In the genomic region with DNA sequence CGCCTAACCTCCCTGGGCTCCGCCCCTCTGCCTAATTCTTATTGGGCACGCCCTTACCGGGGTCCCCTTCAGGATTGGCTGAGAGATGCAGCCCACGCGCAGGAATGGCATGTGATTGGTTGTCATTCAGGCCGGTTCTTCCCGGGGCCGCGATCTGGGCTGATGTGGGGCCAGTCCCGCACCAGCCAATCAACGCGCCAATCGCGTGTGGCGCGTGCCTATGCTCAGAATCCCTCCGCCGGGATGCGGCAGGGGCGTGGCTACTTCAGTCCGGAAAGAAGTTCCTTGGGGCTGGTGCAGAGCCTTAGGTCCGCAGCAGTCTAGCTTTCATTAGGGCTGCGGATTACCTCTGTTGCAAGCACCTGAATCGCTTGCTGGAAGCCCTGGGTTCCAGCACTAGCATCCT, we compare ENCODE assay signal across 8 mouse cellular contexts. TPM values are rescaled to one million over a fixed set of nuclear protein-coding genes. Genes with fewer than 3 reads are reported as not detected.
DNase-seq lines count a peak whose midpoint lies in the region; ATAC-seq and TF ChIP-seq lines count a peak whose summit lies in the region.

No protein-coding gene starts in this region.

- WGBS in cerebellum, adult 2 months, result under 1% methylated on average over 25 of the region's 25 CpGs
- WGBS in forebrain, postnatal 0 days, result 2% methylated on average over 25 of the region's 25 CpGs
- WGBS in lung, embryonic 15.5 days, result 0% methylated on average over 25 of the region's 25 CpGs

- peaks cover 0 to 22% of the 10 kb centered on the region in 2 experiments; a peak in 2 of 4 replicates for H3K36me3 ChIP-seq in MEL (ENCODE audit: control insufficient read depth in 1 of 2, insufficient read depth in 2 of 2, low read length in 2 of 2)
- H3K36me3 ChIP-seq in forebrain, postnatal 0 days (ENCODE audit: insufficient read depth), result no peaks in the 10 kb centered on the region
- H3K36me3 ChIP-seq in lung, embryonic 15.5 days, result no peaks in the 10 kb centered on the region

- peaks cover 14 to 23% of the 10 kb centered on the region in 2 experiments for H3K4me1 ChIP-seq in MEL (ENCODE audit: control insufficient read depth in 1 of 2, insufficient read depth in 2 of 2, low read length in 2 of 2)
- H3K4me1 ChIP-seq in cerebellum, adult 2 months (ENCODE audit: control insufficient read depth, insufficient read depth, low read length), result peaks cover 3% of the 10 kb centered on the region; the same call in 1 of the 2 replicates
- H3K4me1 ChIP-seq in forebrain, postnatal 0 days (ENCODE audit: insufficient read depth), result no peaks in the 10 kb centered on the region
- H3K4me1 ChIP-seq in lung, embryonic 15.5 days, result peaks cover 6% of the 10 kb centered on the region

- peak; percentile 100 for ATAC-seq in forebrain, postnatal 0 days
- ATAC-seq in lung, embryonic 15.5 days (ENCODE audit: borderline replicate concordance, extremely low read depth, low FRiP score, low TSS enrichment), result peak; percentile 100

- H3K9me3 ChIP-seq in MEL (replicated peaks; ENCODE audit: insufficient read depth, low read length), result no peaks in the 10 kb centered on the region
- H3K9me3 ChIP-seq in forebrain, postnatal 0 days (ENCODE audit: low read length), result no peaks in the 10 kb centered on the region
- H3K9me3 ChIP-seq in lung, embryonic 15.5 days, result no peaks in the 10 kb centered on the region

- no peaks in the 10 kb centered on the region for H3K27me3 ChIP-seq in MEL (ENCODE audit: control insufficient read depth in 1 of 2, insufficient read depth in 2 of 2, low read length in 2 of 2)
- H3K27me3 ChIP-seq in cerebellum, adult 2 months (ENCODE audit: control insufficient read depth, insufficient read depth, low read length), result no peaks in the 10 kb centered on the region
- no peaks in the 10 kb centered on the region for H3K27me3 ChIP-seq in forebrain, postnatal 0 days (ENCODE audit: insufficient read depth, low read length)
- H3K27me3 ChIP-seq in lung, embryonic 15.5 days, result no peaks in the 10 kb centered on the region

- H3K4me3 ChIP-seq in MEL (ENCODE audit: control insufficient read depth in 1 of 2, insufficient read depth in 1 of 2, low read depth in 2 of 2, low read length in 2 of 2), result peak overlapping the region; percentile 32 to 57
- peak overlapping the region; percentile 51 for H3K4me3 ChIP-seq in cerebellum, adult 2 months (replicated peaks; ENCODE audit: insufficient read depth, low read depth, low read length)
- H3K4me3 ChIP-seq in forebrain, postnatal 0 days (ENCODE audit: low read depth, low read length), result peak overlapping the region; percentile 27
- H3K4me3 ChIP-seq in lung, embryonic 15.5 days, result peak overlapping the region; percentile 35

- TF ChIP-seq CTCF in MEL (IDR thresholded peaks at IDR 0.05 in 2 of 3, conservative IDR thresholded peaks at IDR 0.05 in 1 of 3; ENCODE audit: control insufficient read depth in 1 of 3, insufficient read depth in 1 of 3, low read depth in 2 of 3, low read length in 3 of 3, poor library complexity in 1 of 3, severe bottlenecking in 1 of 3), result no peak
- no peak for TF ChIP-seq CTCF in cerebellum, adult 2 months (IDR thresholded peaks at IDR 0.05; ENCODE audit: borderline replicate concordance, insufficient read depth, low read depth, low read length)
- 0 out of 2 replicates have a peak, but pooled peaks have one; percentile 15 for TF ChIP-seq CTCF in forebrain, postnatal 0 days (IDR thresholded peaks at IDR 0.05; ENCODE audit: low read depth)

- peak overlapping the region; percentile 50 for H3K4me2 ChIP-seq in forebrain, postnatal 0 days (ENCODE audit: low read depth)
- H3K4me2 ChIP-seq in lung, embryonic 15.5 days, result peak overlapping the region; percentile 54

- peak; percentile 99 for DNase-seq in MEL (ENCODE audit: low read depth, low spot score)
- DNase-seq in cerebellum, adult 2 months, result peak; percentile 94 to 98
- peak; percentile 97 for DNase-seq in forebrain, postnatal 0 days
- DNase-seq in heart, postnatal 4 days, result peak; percentile 94
- peak; percentile 98 for DNase-seq in layer of hippocampus, adult 8-10 months (ENCODE audit: low spot score in 2 of 2)
- peak; percentile 97 for DNase-seq in ovary, adult 18-20 months (ENCODE audit: low spot score)
- peak; percentile 98 for DNase-seq in thymus, postnatal 0 days (ENCODE audit: low spot score)

- no peak for TF ChIP-seq RAD21 in MEL (IDR thresholded peaks at IDR 0.05; ENCODE audit: low read depth, low read length)

- peak overlapping the region; percentile 48; the same call in 1 of the 2 replicates for H3K27ac ChIP-seq in MEL (ENCODE audit: control insufficient read depth, low read depth, low read length)
- H3K27ac ChIP-seq in cerebellum, adult 2 months (ENCODE audit: insufficient read depth, low read length), result no peak overlapping the region
- 0 out of 2 replicates have a peak overlapping the region, but pooled peaks have one; percentile 21 for H3K27ac ChIP-seq in forebrain, postnatal 0 days (ENCODE audit: low read depth, low read length)
- no peak overlapping the region for H3K27ac ChIP-seq in lung, embryonic 15.5 days

- H3K9ac ChIP-seq in MEL (ENCODE audit: control insufficient read depth, low read depth, low read length, poor library complexity, severe bottlenecking), result peak overlapping the region; percentile 70
- H3K9ac ChIP-seq in forebrain, postnatal 0 days, result no peak overlapping the region
- peak overlapping the region; percentile 12; the same call in 1 of the 2 replicates for H3K9ac ChIP-seq in lung, embryonic 15.5 days

- peak in 1 of 2 experiments; percentile 87; a peak in 2 of 4 replicates for TF ChIP-seq POLR2A in MEL (IDR thresholded peaks at IDR 0.05; ENCODE audit: control insufficient read depth in 1 of 2, insufficient read depth in 1 of 2, low read depth in 1 of 2, low read length in 2 of 2, poor library complexity in 1 of 2)
- TF ChIP-seq POLR2A in cerebellum, adult 2 months (IDR thresholded peaks at IDR 0.05; ENCODE audit: borderline replicate concordance, insufficient read depth, low read length), result peak; percentile 42; the same call in 1 of the 2 replicates

- no peaks in the 10 kb centered on the region for H3K79me2 ChIP-seq in MEL (ENCODE audit: control insufficient read depth, insufficient read depth, low read length, poor library complexity)

- peak in 1 of 2 experiments; percentile 16; a peak in 1 of 4 replicates for TF ChIP-seq EP300 in MEL (IDR thresholded peaks at IDR 0.05; ENCODE audit: low read depth in 1 of 2, low read length in 2 of 2)

TF ChIP-seq in MEL, 35 proteins besides CTCF, POLR2A, EP300 and RAD21 (continues in another document):
- TF ChIP-seq RCOR1 (IDR thresholded peaks at IDR 0.05; ENCODE audit: low read depth, low read length) (no peak), ZC3H11A (IDR thresholded peaks at IDR 0.05; ENCODE audit: low read depth, low read length) (no peak), MEF2A (IDR thresholded peaks at IDR 0.05; ENCODE audit: extremely low read depth, insufficient replicate concordance, low read depth, low read length, poor library complexity, severe bottlenecking) (no peak), MAX (IDR thresholded peaks at IDR 0.05; ENCODE audit: low read length) (peak; percentile 89), SIN3A (IDR thresholded peaks at IDR 0.05; ENCODE audit: low read length) (peak; percentile 97), BHLHE40 (IDR thresholded peaks at IDR 0.05; ENCODE audit: borderline replicate concordance, low read depth, low read length) (peak; percentile 91), CHD2 (IDR thresholded peaks at IDR 0.05; ENCODE audit: low read length) (peak; percentile 65), MAZ (IDR thresholded peaks at IDR 0.05; ENCODE audit: low read depth, low read length) (peak; percentile 89), ELF1 (IDR thresholded peaks at IDR 0.05; ENCODE audit: low read depth, low read length) (peak; percentile 72), UBTF (IDR thresholded peaks at IDR 0.05; ENCODE audit: borderline replicate concordance, insufficient read depth, low read depth, low read length) (no peak)

RNA-seq across cellular contexts. Expression of a gene that starts 9.9 kb away (rescaled TPM):
- total RNA-seq in MEL (2012; rRNA removed), result 32.8 and 34.9 TPM in 2 replicates
- 10 to 100 TPM in 1 of 2 experiments, not detected in 1; 79.5 TPM for polyA plus RNA-seq in MEL (2012; ENCODE audit: insufficient read depth in 1 of 2, insufficient read length in 2 of 2, low read depth in 1 of 2, low replicate concordance in 2 of 2, missing spikeins in 1 of 2)
- 47.4 and 48.5 TPM in 2 replicates for polyA plus RNA-seq in cerebellum, adult 2 months (2012; rRNA removed)
- total RNA-seq in forebrain, postnatal 0 days (2014; rRNA removed), result 90.9 and 116 TPM in 2 replicates
- 83.8 and 97.9 TPM in 2 replicates for polyA plus RNA-seq in forebrain, postnatal 0 days (2015; fragmentation: Nextera tagmentation; extraction: Ambion mirVana)
- 1 to 10 TPM; 6.6 to 6.9 TPM for total RNA-seq in heart, postnatal 4 days (2021)
- 10 to 100 TPM; 49.4 to 59.0 (median 51.7) TPM for total RNA-seq in layer of hippocampus, adult 8-10 months (2022)
- polyA plus RNA-seq in lung, embryonic 15.5 days (2015; fragmentation: Nextera tagmentation; extraction: Ambion mirVana), result 36.8 TPM in 2 replicates
- 31.3 and 32.7 TPM in 2 replicates for polyA plus RNA-seq in thymus, postnatal 0 days (2015; fragmentation: Nextera tagmentation; extraction: Ambion mirVana)

RNA-seq across cellular contexts. Expression of a gene that starts 24.3 kb away (rescaled TPM):
- 87.6 and 88.6 TPM in 2 replicates for total RNA-seq in MEL (2012; rRNA removed)
- 100 to 1,000 TPM in 1 of 2 experiments, 10 to 100 TPM in 1; 73.7 to 264 TPM for polyA plus RNA-seq in MEL (2012; ENCODE audit: insufficient read depth in 1 of 2, insufficient read length in 2 of 2, low read depth in 1 of 2, low replicate concordance in 2 of 2, missing spikeins in 1 of 2)
- polyA plus RNA-seq in cerebellum, adult 2 months (2012; rRNA removed), result 37.1 and 39.1 TPM in 2 replicates
- total RNA-seq in forebrain, postnatal 0 days (2014; rRNA removed), result 78.3 and 83.3 TPM in 2 replicates
- 45.7 and 48.4 TPM in 2 replicates for polyA plus RNA-seq in forebrain, postnatal 0 days (2015; fragmentation: Nextera tagmentation; extraction: Ambion mirVana)
- 10 to 100 TPM; 55.8 to 56.3 TPM for total RNA-seq in heart, postnatal 4 days (2021)
- 100 to 1,000 TPM in 2 of 4 experiments, 10 to 100 TPM in 2; 89.5 to 105 (median 95.6) TPM for total RNA-seq in layer of hippocampus, adult 8-10 months (2022)
- 35.6 and 39.2 TPM in 2 replicates for polyA plus RNA-seq in lung, embryonic 15.5 days (2015; fragmentation: Nextera tagmentation; extraction: Ambion mirVana)
- polyA plus RNA-seq in thymus, postnatal 0 days (2015; fragmentation: Nextera tagmentation; extraction: Ambion mirVana), result 37.3 and 42.5 TPM in 2 replicates

RNA-seq across cellular contexts. Expression of a gene that starts 31.8 kb away (rescaled TPM):
- 26.0 and 27.4 TPM in 2 replicates for total RNA-seq in MEL (2012; rRNA removed)
- polyA plus RNA-seq in MEL (2012; ENCODE audit: insufficient read depth in 1 of 2, insufficient read length in 2 of 2, low read depth in 1 of 2, low replicate concordance in 2 of 2, missing spikeins in 1 of 2), result 100 to 1,000 TPM in 1 of 2 experiments, 10 to 100 TPM in 1; 55.3 to 549 TPM
- 19.6 and 21.4 TPM in 2 replicates for polyA plus RNA-seq in cerebellum, adult 2 months (2012; rRNA removed)
- 22.5 and 27.1 TPM in 2 replicates for total RNA-seq in forebrain, postnatal 0 days (2014; rRNA removed)
- polyA plus RNA-seq in forebrain, postnatal 0 days (2015; fragmentation: Nextera tagmentation; extraction: Ambion mirVana), result 6.5 and 11.0 TPM in 2 replicates
- total RNA-seq in heart, postnatal 4 days (2021), result 10 to 100 TPM; 13.6 to 14.6 TPM
- total RNA-seq in layer of hippocampus, adult 8-10 months (2022), result 10 to 100 TPM; 13.2 to 13.5 (median 13.4) TPM
- polyA plus RNA-seq in lung, embryonic 15.5 days (2015; fragmentation: Nextera tagmentation; extraction: Ambion mirVana), result 9.9 and 11.7 TPM in 2 replicates
- 8.1 and 8.2 TPM in 2 replicates for polyA plus RNA-seq in thymus, postnatal 0 days (2015; fragmentation: Nextera tagmentation; extraction: Ambion mirVana)

Comparison
In these comparisons a context has a peak if more than half of its experiments do, and no peak if none do; other contexts are left out.
1. H3K27ac ChIP-seq: peak in MEL (single experiment) and forebrain, postnatal 0 days (single experiment); none in cerebellum, adult 2 months (single experiment) and lung, embryonic 15.5 days (single experiment).
2. Peak in every context shown above with its lines, with median percentiles within 50 percentile points of each other: DNase-seq and H3K4me3 ChIP-seq.